Mouse (Mus musculus) midbrain, embryonic 12.5 days (tissue): Measurements from ENCODE around the gene Endou. TPM values are rescaled to one million over a fixed set of nuclear protein-coding genes. Genes with fewer than 3 reads are reported as not detected.
"Not testable (repeated sequence)": the region's sequence is repeated elsewhere in the genome, so short reads cannot be mapped to it uniquely, and the experiment has no call there.

Experiments
- ATAC-seq: fragments of 200-750 bp; cut with Nextera tagmentation; 2 replicates; pipeline ENCODE4 v1.8.0; 2017; ENCODE audit warnings: low read depth, moderate TSS enrichment, moderate library complexity; ENCODE audit not compliant: low FRiP score
- H3K27ac ChIP-seq: fragments of 300-500 bp; sonication (generic); replicated peaks from 2 replicates; pipeline ENCODE4 v1.5.1; 2016; ENCODE audit warnings: mild to moderate bottlenecking
- H3K27me3 ChIP-seq: fragments of 300-500 bp; sonication (generic); 2 replicates; pipeline ENCODE4 v1.6.1; 2016; ENCODE audit warnings: mild to moderate bottlenecking
- H3K36me3 ChIP-seq: fragments of 300-500 bp; sonication (generic); 2 replicates; pipeline ENCODE4 v1.6.1; 2016
- H3K4me1 ChIP-seq: fragments of 300-500 bp; sonication (generic); 2 replicates; pipeline ENCODE4 v1.6.1; 2016
- H3K4me2 ChIP-seq: fragments of 300-500 bp; sonication (generic); replicated peaks from 2 replicates; pipeline ENCODE4 v1.6.1; 2016; ENCODE audit warnings: mild to moderate bottlenecking, moderate library complexity
- H3K4me3 ChIP-seq: fragments of 300-500 bp; sonication (generic); 2 replicates; pipeline ENCODE4 v1.5.1; 2016; ENCODE audit warnings: mild to moderate bottlenecking
- H3K9ac ChIP-seq: fragments of 300-500 bp; sonication (generic); replicated peaks from 2 replicates; pipeline ENCODE4 v1.6.1; 2016; ENCODE audit warnings: mild to moderate bottlenecking, moderate library complexity
- H3K9me3 ChIP-seq: fragments of 300-500 bp; sonication (generic); 2 replicates; pipeline ENCODE4 v1.6.1; 2016; ENCODE audit warnings: mild to moderate bottlenecking
- WGBS: fragments of 180-500 bp; shearing (Covaris S2); methylation state at CpG from one replicate; pipeline ENCODE4 v1.1.7; 2016; 5-methylcytosine and 5-hydroxymethylcytosine counted together
- polyA plus RNA-seq: library from polyadenylated mRNA; unstranded; fragments of >200 nt; fragmentation: Nextera tagmentation; extraction: Ambion mirVana; gene quantifications from 2 replicates; pipeline ENCODE4 v1.2.1, GENCODE M21; 2016

Gene Endou
- polyA plus RNA-seq, 1 experiment from 2014 or later: 0.20 TPM

DNA sequence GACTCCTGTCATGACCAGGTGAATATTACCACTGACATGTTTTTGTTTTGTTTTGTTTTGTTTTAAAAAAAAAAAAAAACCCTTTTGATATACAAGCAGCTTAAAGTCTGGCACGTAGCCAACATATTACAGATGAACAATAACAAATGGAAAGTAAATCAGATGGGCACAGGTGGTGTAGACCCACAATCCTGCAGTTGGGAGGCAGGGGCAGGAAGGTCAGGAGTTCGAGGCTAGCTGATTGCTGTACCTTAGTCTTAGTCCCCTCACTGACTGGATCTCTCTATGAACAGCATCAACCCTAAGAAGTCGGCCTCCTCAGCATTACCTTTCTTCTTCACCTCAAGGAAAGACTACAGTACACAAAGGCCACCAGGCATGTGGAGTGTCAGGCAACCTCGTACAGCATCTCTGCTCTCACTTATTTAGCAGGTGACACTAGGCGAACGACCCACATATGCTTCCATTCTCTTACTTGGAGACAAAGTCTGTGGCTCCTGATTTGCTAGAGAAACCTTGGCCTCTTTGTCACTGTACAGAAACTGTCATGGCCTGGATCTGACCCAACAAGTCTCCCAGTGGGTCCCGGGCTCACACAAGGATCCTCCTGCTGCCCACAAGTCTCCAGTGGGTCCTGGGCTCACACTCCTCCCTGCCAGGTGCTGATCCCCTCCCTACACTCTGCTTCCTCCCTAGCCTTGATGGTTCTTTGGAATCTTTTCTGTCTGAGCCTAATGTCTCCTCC is 57.7 kb downstream of the Endou start:
- H3K36me3 ChIP-seq: peaks cover 47% of the 10 kb centered on the region
- no peak overlapping the region for H3K27ac ChIP-seq
- 95% methylated on average over 7 of the region's 7 CpGs for WGBS
- no peak overlapping the region for H3K4me2 ChIP-seq
- no peak for ATAC-seq
- peaks cover 12% of the 10 kb centered on the region for H3K4me1 ChIP-seq
- no peaks in the 10 kb centered on the region for H3K9me3 ChIP-seq
- H3K4me3 ChIP-seq: no peak overlapping the region
- no peaks in the 10 kb centered on the region for H3K27me3 ChIP-seq
- H3K9ac ChIP-seq: no peak overlapping the region

DNA sequence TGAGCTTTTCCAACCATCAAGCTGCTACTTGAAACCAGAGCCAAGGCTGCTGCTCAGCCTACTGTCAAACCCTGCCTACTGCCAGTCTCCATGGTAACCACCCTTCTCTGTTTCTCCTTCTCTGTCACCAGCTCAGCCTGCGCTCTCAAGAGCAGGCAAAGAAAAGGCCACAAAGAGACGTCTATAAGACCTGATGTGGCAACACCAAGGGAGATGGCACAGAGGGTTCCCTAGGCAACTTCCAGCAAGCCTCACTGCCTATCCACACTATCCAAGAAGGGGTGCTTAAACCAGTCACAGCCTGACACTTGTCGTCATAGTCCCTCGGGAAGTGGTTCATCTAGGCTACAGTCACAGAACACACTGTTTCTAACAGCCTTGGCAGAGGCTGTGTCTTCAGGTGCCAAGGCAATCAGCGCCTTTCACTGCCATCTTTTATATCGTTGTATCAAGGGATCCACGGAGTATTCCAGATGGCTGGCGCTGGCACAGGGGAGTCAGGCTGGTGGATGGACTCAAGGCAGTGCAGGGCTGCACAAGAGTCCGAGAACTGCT is 58.9 kb downstream of the Endou start:
- WGBS: 68% methylated on average over 9 of the region's 9 CpGs
- H3K9ac ChIP-seq: no peak overlapping the region

DNA sequence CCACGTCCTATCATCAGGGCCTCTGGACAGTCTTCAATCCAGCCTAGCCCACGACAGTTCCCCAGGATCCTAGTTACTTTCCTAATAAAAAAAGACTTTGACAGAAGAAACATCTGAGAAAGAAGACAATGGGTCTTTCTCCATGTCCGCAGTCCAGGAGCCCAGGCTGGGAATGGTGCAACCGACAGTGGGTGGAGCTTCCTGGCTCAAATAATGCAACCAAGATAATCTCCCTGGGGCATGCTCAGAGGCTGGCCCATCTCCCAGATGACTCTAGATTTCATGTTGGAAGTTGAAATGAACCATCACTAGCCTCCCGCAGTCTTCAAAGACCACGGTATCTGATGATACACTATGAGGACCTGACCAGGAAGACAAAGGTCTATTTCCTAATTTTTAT is 60.6 kb downstream of the Endou start:
- Histone ChIP-seq H3K4me2 (no peak overlapping the region), H3K9ac (no peak overlapping the region), H3K4me3 (no peak overlapping the region), H3K9me3 (no peaks in the 10 kb centered on the region), H3K27ac (no peak overlapping the region), H3K36me3 (peaks cover 18% of the 10 kb centered on the region), H3K4me1 (peaks cover 19% of the 10 kb centered on the region), H3K27me3 (no peaks in the 10 kb centered on the region)
- ATAC-seq: no peak
- WGBS: 81% methylated on average over 6 of the region's 6 CpGs

More for the DNA sequence above, 58.9 kb downstream of the Endou start:
- peak; percentile 80 for ATAC-seq
- Histone ChIP-seq H3K4me2 (no peak overlapping the region), H3K27me3 (no peaks in the 10 kb centered on the region), H3K27ac (peak overlapping the region; percentile 64), H3K4me1 (peaks cover 19% of the 10 kb centered on the region), H3K36me3 (peaks cover 36% of the 10 kb centered on the region), H3K4me3 (no peak overlapping the region), H3K9me3 (no peaks in the 10 kb centered on the region)

DNA sequence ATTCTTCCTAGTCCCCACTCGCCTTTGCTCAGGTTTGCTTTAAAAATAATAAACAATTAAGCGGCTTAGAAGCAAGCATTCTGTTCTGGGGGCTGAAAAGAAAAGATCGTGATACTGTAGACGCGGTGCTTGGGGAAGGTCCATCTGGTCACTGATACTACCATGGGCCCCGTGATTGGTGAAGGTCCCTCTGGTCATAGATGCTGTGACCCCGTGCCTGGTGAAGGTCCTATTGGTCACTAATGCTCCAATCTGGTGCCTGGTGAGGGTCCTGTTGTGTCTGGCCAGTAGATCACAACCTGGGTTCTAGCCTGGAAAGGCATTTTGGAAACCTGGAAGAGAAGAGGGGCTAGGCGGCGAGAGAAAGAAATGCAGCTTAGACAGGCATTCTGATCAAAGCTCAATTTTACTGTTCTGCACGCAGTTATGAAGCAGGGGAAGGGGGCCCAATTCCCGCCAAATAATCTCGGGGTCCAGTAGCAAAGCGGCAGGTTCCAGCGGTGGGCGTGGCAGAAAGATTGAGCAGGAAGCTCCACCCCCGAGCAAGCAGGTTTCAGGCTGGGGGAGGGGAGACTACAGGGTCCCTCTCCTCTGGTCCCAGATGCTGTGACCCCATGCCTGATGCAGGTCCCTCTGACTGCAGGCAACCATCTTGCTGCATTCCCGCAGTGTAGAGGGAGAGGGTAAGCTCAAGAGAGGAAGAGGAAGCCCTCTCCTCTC is 62.8 kb downstream of the Endou start:
- not testable (repeated sequence) for ATAC-seq, H3K9me3 ChIP-seq, H3K4me2 ChIP-seq, H3K9ac ChIP-seq, H3K27me3 ChIP-seq, H3K4me3 ChIP-seq, H3K36me3 ChIP-seq
- Histone ChIP-seq H3K27ac (peak overlapping the region; percentile 63; the same call in 1 of the 2 replicates), H3K4me1 (peaks cover 19% of the 10 kb centered on the region)
- WGBS: 67% methylated on average over 16 of the region's 17 CpGs

GRCm38 (mm10) chr15:97667437-97667836 is 63.7 kb downstream of the Endou start:
- no peak for ATAC-seq
- WGBS: 24% methylated on average over 7 of the region's 7 CpGs

GRCm38 (mm10) chr15:97666457-97666770 is 64.7 kb downstream of the Endou start:
- peaks cover 7% of the 10 kb centered on the region for H3K4me1 ChIP-seq
- no peak for ATAC-seq
- H3K27ac ChIP-seq: no peak overlapping the region
- H3K27me3 ChIP-seq: peaks cover 7% of the 10 kb centered on the region; the same call in 1 of the 2 replicates
- 87% methylated on average over 10 of the region's 10 CpGs for WGBS
- H3K4me2 ChIP-seq: no peak overlapping the region
- no peaks in the 10 kb centered on the region for H3K36me3 ChIP-seq
- no peak overlapping the region for H3K9ac ChIP-seq
- no peaks in the 10 kb centered on the region for H3K9me3 ChIP-seq
- no peak overlapping the region for H3K4me3 ChIP-seq

More at GRCm38 (mm10) chr15:97667437-97667836, 63.7 kb downstream of the Endou start:
- Histone ChIP-seq H3K9me3 (no peaks in the 10 kb centered on the region), H3K27me3 (no peaks in the 10 kb centered on the region), H3K27ac (peak overlapping the region; percentile 63; the same call in 1 of the 2 replicates), H3K4me3 (no peak overlapping the region), H3K4me1 (peaks cover 14% of the 10 kb centered on the region), H3K9ac (no peak overlapping the region), H3K4me2 (peak overlapping the region; percentile 25; the same call in 1 of the 2 replicates), H3K36me3 (no peaks in the 10 kb centered on the region)

DNA sequence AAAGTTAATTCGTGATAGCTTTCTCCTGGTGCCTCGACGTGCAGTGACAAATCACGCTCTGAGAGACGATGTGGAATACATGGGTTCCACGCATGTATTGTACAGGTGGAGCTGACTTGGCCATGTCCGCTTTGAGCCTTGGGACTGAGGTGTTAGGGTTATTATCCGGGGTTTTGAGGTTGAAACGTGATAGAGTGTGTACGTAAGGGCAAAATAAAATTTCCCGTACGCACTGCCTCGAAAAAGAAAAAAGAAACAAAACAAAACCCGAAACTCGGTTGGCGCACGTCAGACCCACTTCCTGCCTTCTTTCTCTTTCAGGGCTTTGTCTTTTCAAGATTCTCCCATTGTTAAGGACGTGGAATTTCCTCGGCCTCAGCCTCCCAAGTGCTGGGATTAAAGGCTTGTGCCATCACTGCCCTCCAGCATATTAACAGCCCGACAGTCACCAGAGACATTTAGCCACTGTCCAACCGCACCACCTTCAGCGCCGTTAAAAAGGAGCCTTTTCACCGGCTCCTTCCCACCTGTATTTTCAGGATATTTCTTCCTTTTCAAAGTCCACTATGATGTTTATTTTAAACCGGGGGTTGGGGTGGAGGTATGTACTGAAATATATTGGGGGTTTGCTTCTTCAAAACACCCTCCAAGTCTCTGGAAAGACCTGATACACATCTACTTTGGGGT is 65.2 kb downstream of the Endou start:
- no peak for ATAC-seq
- 69% methylated on average over 25 of the region's 25 CpGs for WGBS
- Histone ChIP-seq H3K27ac (no peak overlapping the region), H3K36me3 (no peaks in the 10 kb centered on the region), H3K27me3 (peaks cover 12% of the 10 kb centered on the region), H3K9ac (no peak overlapping the region), H3K9me3 (no peaks in the 10 kb centered on the region), H3K4me3 (no peak overlapping the region), H3K4me2 (no peak overlapping the region), H3K4me1 (peaks cover 7% of the 10 kb centered on the region)

DNA sequence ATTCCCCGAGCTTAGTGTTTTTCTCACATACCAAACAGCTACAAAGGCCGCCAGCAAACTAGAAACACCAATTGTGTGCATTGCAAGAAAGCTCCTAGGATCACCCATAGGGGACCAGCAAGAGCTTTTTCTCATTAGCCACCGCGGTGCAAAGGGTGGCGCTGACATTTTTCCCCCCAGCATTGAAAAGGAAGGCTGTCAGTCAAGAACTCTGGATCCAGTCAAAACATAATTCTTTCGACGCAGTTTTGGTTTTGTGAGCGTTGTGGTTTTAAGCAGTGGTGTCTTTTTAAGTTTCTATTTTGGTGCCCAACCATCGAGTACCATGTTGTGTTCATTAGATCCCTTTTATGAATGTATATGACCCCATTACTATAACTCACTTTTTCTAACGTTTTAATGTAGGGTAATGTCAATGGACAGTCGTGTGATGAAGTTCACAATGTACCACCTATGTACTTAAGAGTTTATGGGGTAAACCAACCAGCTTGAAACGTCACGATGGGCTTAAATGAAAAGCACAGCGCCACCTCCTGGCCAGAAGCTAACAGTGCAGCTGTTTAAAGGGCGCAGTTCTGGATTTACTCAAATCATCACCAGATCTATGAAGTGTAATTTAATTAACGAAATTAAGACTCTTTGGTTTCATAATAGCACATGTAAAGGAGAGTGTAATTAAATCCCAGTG is 66.0 kb downstream of the Endou start:
- Histone ChIP-seq H3K4me3 (no peak overlapping the region), H3K36me3 (no peaks in the 10 kb centered on the region), H3K27ac (no peak overlapping the region), H3K27me3 (peaks cover 20% of the 10 kb centered on the region), H3K9me3 (no peaks in the 10 kb centered on the region), H3K9ac (no peak overlapping the region), H3K4me2 (no peak overlapping the region), H3K4me1 (peaks cover 7% of the 10 kb centered on the region)
- 64% methylated on average over 16 of the region's 16 CpGs for WGBS
- no peak for ATAC-seq

DNA sequence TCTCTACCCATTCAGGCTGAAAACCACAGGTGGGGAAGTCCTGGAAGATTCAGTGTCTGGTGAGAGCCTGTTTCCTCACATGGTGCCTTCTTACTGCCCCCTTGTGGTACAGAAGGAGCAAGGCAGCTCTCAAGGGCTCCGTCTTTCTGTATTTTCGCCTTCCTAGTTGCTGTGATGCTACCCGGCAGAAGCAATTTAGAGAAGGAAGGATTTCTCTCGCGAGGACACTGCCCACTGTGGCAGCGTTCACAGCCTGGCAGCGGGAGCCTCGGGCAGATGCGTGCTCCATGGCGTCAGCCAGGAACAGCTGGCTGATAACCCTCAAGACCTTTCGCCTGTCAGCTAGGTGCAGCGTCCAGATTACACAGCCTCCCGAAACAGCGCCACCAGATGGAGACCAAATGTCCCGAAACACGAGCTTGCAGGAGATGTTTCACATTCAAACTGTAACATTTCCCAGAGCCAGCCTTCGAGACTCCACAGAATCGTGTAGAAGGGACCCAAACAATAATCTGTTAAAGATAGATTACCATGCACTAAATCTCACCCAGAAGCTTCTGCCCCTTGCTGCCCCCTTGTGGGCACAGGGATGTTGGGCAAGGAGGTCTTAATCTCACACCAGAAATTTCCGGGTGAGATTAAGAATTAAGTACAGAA is 67.3 kb downstream of the Endou start:
- H3K4me2 ChIP-seq: peak overlapping the region; percentile 57
- H3K9ac ChIP-seq: peak overlapping the region; percentile 37
- H3K36me3 ChIP-seq: no peaks in the 10 kb centered on the region
- H3K27me3 ChIP-seq: peaks cover 31% of the 10 kb centered on the region
- H3K4me3 ChIP-seq: peak overlapping the region; percentile 37
- peak; percentile 28; the same call in 1 of the 2 replicates for ATAC-seq
- peak overlapping the region; percentile 43; the same call in 1 of the 2 replicates for H3K27ac ChIP-seq
- H3K9me3 ChIP-seq: no peaks in the 10 kb centered on the region
- H3K4me1 ChIP-seq: peaks cover 7% of the 10 kb centered on the region
- WGBS: 8% methylated on average over 19 of the region's 19 CpGs
